Mouse (Mus musculus) spleen, adult 2 months (tissue): ENCODE data around the gene Txnrd2. TPM values are rescaled to one million over a fixed set of nuclear protein-coding genes. Genes with fewer than 3 reads are reported as not detected.

Source experiments
- DNase-seq, 2 experiments: peaks; one replicate each; pipeline versions ENCODE4 v3.0.0 to v3.0.0-alpha.2; 2012 to 2021; ENCODE audit warnings: low spot score in 2 of 2, low read depth in 1 of 2
- H3K27ac ChIP-seq: fragments of 200-500 bp; 2 replicates; pipeline ENCODE4 v1.5.1; 2012; ENCODE audit warnings: low read length, inconsistent platforms; ENCODE audit not compliant: insufficient read depth
- H3K27me3 ChIP-seq: fragments of 200-500 bp; 2 replicates; pipeline ENCODE4 v1.6.1; 2012; ENCODE audit warnings: mild to moderate bottlenecking, moderate library complexity, low read length, inconsistent platforms; ENCODE audit not compliant: control insufficient read depth, insufficient read depth
- H3K36me3 ChIP-seq: fragments of 200-500 bp; 2 replicates; pipeline ENCODE4 v1.6.1; 2012; ENCODE audit warnings: mild to moderate bottlenecking, low read length, inconsistent platforms; ENCODE audit not compliant: control insufficient read depth, insufficient read depth
- H3K4me1 ChIP-seq: fragments of 200-500 bp; 2 replicates; pipeline ENCODE4 v1.6.1; 2011; ENCODE audit warnings: inconsistent platforms; ENCODE audit not compliant: control insufficient read depth, insufficient read depth, insufficient read length
- H3K4me3 ChIP-seq: fragments of 200-500 bp; 2 replicates; pipeline ENCODE4 v1.5.1; 2011; ENCODE audit warnings: mild to moderate bottlenecking, inconsistent platforms; ENCODE audit not compliant: insufficient read depth, insufficient read length; ENCODE audit errors: extremely low read depth
- CTCF ChIP-seq: fragments of 200-500 bp; IDR thresholded peaks from 2 replicates; pipeline ENCODE4 v1.5.1; 2011; ENCODE audit warnings: mild to moderate bottlenecking, inconsistent platforms; ENCODE audit not compliant: insufficient read depth, insufficient read length, insufficient replicate concordance; ENCODE audit errors: extremely low read depth
- POLR2A ChIP-seq: fragments of 200-500 bp; IDR thresholded peaks from 2 replicates; pipeline ENCODE4 v1.6.1; 2011; ENCODE audit warnings: low read depth, low read length, inconsistent platforms
- WGBS: fragments of 180-500 bp; shearing (Covaris S2); methylation state at CpG from one replicate; pipeline ENCODE4 v1.1.7; 2018; 5-methylcytosine and 5-hydroxymethylcytosine counted together
- polyA plus RNA-seq: library from polyadenylated mRNA; depleted of rRNA; stranded (reverse); fragments of >200 nt; gene quantifications from 2 replicates; pipeline ENCODE4 v1.2.3, GENCODE M21; 2012

The Txnrd2 gene
- polyA plus RNA-seq, 1 experiment, result 29.0 TPM

- H3K36me3 ChIP-seq, result peaks cover 24% of the 10 kb centered on the region
- WGBS, result 88% methylated on average over 6 of the region's 6 CpGs
Observed at GRCm38 (mm10) chr16:18471976-18472375, 45.8 kb downstream of the Txnrd2 start.

GRCm38 (mm10) chr16:18472416-18472815 lies 46.2 kb downstream of the Txnrd2 start:
- no peak overlapping the region for H3K4me3 ChIP-seq
- no peaks in the 10 kb centered on the region for H3K27me3 ChIP-seq
- no peak for DNase-seq
- H3K27ac ChIP-seq, result no peak overlapping the region
- peaks cover 24% of the 10 kb centered on the region for H3K36me3 ChIP-seq
- WGBS, result 95% methylated on average over 4 of the region's 4 CpGs
- no peak for TF ChIP-seq CTCF
- TF ChIP-seq POLR2A, result no peak
- H3K4me1 ChIP-seq, result no peaks in the 10 kb centered on the region

More at GRCm38 (mm10) chr16:18471976-18472375, 45.8 kb downstream of the Txnrd2 start:
- H3K4me3 ChIP-seq, result no peak overlapping the region
- TF ChIP-seq POLR2A (no peak), CTCF (no peak)
- DNase-seq, result no peak
- no peaks in the 10 kb centered on the region for H3K27me3 ChIP-seq
- H3K27ac ChIP-seq, result no peak overlapping the region
- no peaks in the 10 kb centered on the region for H3K4me1 ChIP-seq

GRCm38 (mm10) chr16:18472976-18473375 lies 46.8 kb downstream of the Txnrd2 start:
- DNase-seq, result no peak
- H3K4me3 ChIP-seq, result no peak overlapping the region
- WGBS, result 95% methylated on average over 8 of the region's 8 CpGs
- H3K4me1 ChIP-seq, result no peaks in the 10 kb centered on the region
- H3K27me3 ChIP-seq, result no peaks in the 10 kb centered on the region
- TF ChIP-seq CTCF, result no peak
- no peak for TF ChIP-seq POLR2A
- peaks cover 27% of the 10 kb centered on the region for H3K36me3 ChIP-seq
- H3K27ac ChIP-seq, result no peak overlapping the region

- Histone ChIP-seq H3K27me3 (no peaks in the 10 kb centered on the region), H3K27ac (no peak overlapping the region), H3K36me3 (peaks cover 23% of the 10 kb centered on the region), H3K4me3 (no peak overlapping the region), H3K4me1 (no peaks in the 10 kb centered on the region)
- no peak for TF ChIP-seq CTCF
- no peak for DNase-seq
- 94% methylated on average over 2 of the region's 2 CpGs for WGBS
Observed at GRCm38 (mm10) chr16:18474021-18474420, 47.8 kb downstream of the Txnrd2 start.

- H3K36me3 ChIP-seq, result peaks cover 11% of the 10 kb centered on the region
- H3K4me3 ChIP-seq, result no peak overlapping the region
- 78% methylated on average over 6 of the region's 6 CpGs for WGBS
- no peaks in the 10 kb centered on the region for H3K4me1 ChIP-seq
- TF ChIP-seq POLR2A (no peak), CTCF (no peak)
- DNase-seq, result no peak
- H3K27me3 ChIP-seq, result no peaks in the 10 kb centered on the region
- H3K27ac ChIP-seq, result no peak overlapping the region
Observed at GRCm38 (mm10) chr16:18477996-18478395, 51.8 kb downstream of the Txnrd2 start.

GRCm38 (mm10) chr16:18479667-18480066 lies 53.5 kb downstream of the Txnrd2 start:
- no peaks in the 10 kb centered on the region for H3K27me3 ChIP-seq
- H3K4me3 ChIP-seq, result no peak overlapping the region
- no peak for TF ChIP-seq CTCF
- no peak for DNase-seq
- peaks cover 6% of the 10 kb centered on the region for H3K36me3 ChIP-seq
- H3K27ac ChIP-seq, result no peak overlapping the region
- H3K4me1 ChIP-seq, result no peaks in the 10 kb centered on the region
- WGBS, result 59% methylated on average over 7 of the region's 7 CpGs

- no peak overlapping the region for H3K4me3 ChIP-seq
- TF ChIP-seq POLR2A, result no peak
- no peak for TF ChIP-seq CTCF
- no peak overlapping the region for H3K27ac ChIP-seq
- DNase-seq, result no peak
- no peaks in the 10 kb centered on the region for H3K27me3 ChIP-seq
- no peaks in the 10 kb centered on the region for H3K4me1 ChIP-seq
- H3K36me3 ChIP-seq, result peaks cover 4% of the 10 kb centered on the region
- WGBS, result 73% methylated on average over 4 of the region's 4 CpGs
Observed at GRCm38 (mm10) chr16:18480933-18481485, 54.8 kb downstream of the Txnrd2 start.
